Mouse (Mus musculus) hindbrain, embryonic 12.5 days (tissue): ENCODE measurements around the gene Arhgef16. TPM values are rescaled to one million over a fixed set of nuclear protein-coding genes. Genes with fewer than 3 reads are reported as not detected.
A peak's percentile ranks its signal among the peaks of the same experiment; 100 is the strongest.

Source experiments
- ATAC-seq: fragments of 200-750 bp; cut with Nextera tagmentation; 2 replicates; pipeline ENCODE4 v1.8.0; 2017; ENCODE audit warnings: moderate TSS enrichment; ENCODE audit not compliant: low FRiP score
- H3K27ac ChIP-seq: fragments of 300-500 bp; sonication (generic); 2 replicates; pipeline ENCODE4 v1.5.1; 2016; ENCODE audit warnings: mild to moderate bottlenecking
- H3K27me3 ChIP-seq: fragments of 300-500 bp; sonication (generic); 2 replicates; pipeline ENCODE4 v1.6.1; 2016; ENCODE audit warnings: mild to moderate bottlenecking
- H3K36me3 ChIP-seq: fragments of 300-500 bp; sonication (generic); 2 replicates; pipeline ENCODE4 v1.6.1; 2016; ENCODE audit warnings: mild to moderate bottlenecking
- H3K4me1 ChIP-seq: fragments of 300-500 bp; sonication (generic); 2 replicates; pipeline ENCODE4 v1.6.1; 2016
- H3K4me2 ChIP-seq: fragments of 300-500 bp; sonication (generic); replicated peaks from 2 replicates; pipeline ENCODE4 v1.6.1; 2016; ENCODE audit warnings: mild to moderate bottlenecking
- H3K4me3 ChIP-seq: fragments of 300-500 bp; sonication (generic); 2 replicates; pipeline ENCODE4 v1.5.1; 2016; ENCODE audit warnings: mild to moderate bottlenecking
- H3K9ac ChIP-seq: fragments of 300-500 bp; sonication (generic); 2 replicates; pipeline ENCODE4 v1.6.1; 2016; ENCODE audit warnings: mild to moderate bottlenecking, moderate library complexity
- H3K9me3 ChIP-seq: fragments of 300-500 bp; sonication (generic); replicated peaks from 2 replicates; pipeline ENCODE4 v1.6.1; 2016; ENCODE audit warnings: mild to moderate bottlenecking
- WGBS: fragments of 180-500 bp; shearing (Covaris S2); methylation state at CpG from one replicate; pipeline ENCODE4 v1.1.7; 2016; 5-methylcytosine and 5-hydroxymethylcytosine counted together
- polyA plus RNA-seq: library from polyadenylated mRNA; unstranded; fragments of >200 nt; fragmentation: Nextera tagmentation; extraction: Ambion mirVana; gene quantifications from 2 replicates; pipeline ENCODE4 v1.2.1, GENCODE M21; 2016

The Arhgef16 gene
- polyA plus RNA-seq, 1 experiment from 2014 or later = 4.1 TPM

GRCm38 (mm10) chr4:154240608-154241007 lies 60.9 kb downstream of the Arhgef16 start:
- no peak overlapping the region for H3K4me2 ChIP-seq
- 73% methylated on average over 11 of the region's 11 CpGs for WGBS
- no peaks in the 10 kb centered on the region for H3K27me3 ChIP-seq
- no peak overlapping the region for H3K4me3 ChIP-seq
- H3K9ac ChIP-seq = no peak overlapping the region
- H3K27ac ChIP-seq = no peak overlapping the region
- peaks cover 19% of the 10 kb centered on the region for H3K4me1 ChIP-seq
- H3K9me3 ChIP-seq = no peaks in the 10 kb centered on the region
- no peaks in the 10 kb centered on the region for H3K36me3 ChIP-seq
- no peak for ATAC-seq

- Histone ChIP-seq H3K36me3 (no peaks in the 10 kb centered on the region), H3K4me1 (peaks cover 19% of the 10 kb centered on the region), H3K9me3 (no peaks in the 10 kb centered on the region), H3K4me2 (no peak overlapping the region), H3K9ac (no peak overlapping the region), H3K4me3 (no peak overlapping the region), H3K27ac (no peak overlapping the region), H3K27me3 (no peaks in the 10 kb centered on the region)
- WGBS = 90% methylated on average over 8 of the region's 8 CpGs
- ATAC-seq = no peak
Measured at GRCm38 (mm10) chr4:154239199-154239598, 62.3 kb downstream of the Arhgef16 start.

- H3K9ac ChIP-seq = peak overlapping the region; percentile 55
- peaks cover 25% of the 10 kb centered on the region for H3K4me1 ChIP-seq
- peak overlapping the region; percentile 30; the same call in 1 of the 2 replicates for H3K27ac ChIP-seq
- peak overlapping the region; percentile 4 for H3K4me3 ChIP-seq
- 3% methylated on average over 9 of the region's 9 CpGs for WGBS
- H3K9me3 ChIP-seq = no peaks in the 10 kb centered on the region
- H3K27me3 ChIP-seq = no peaks in the 10 kb centered on the region
- H3K36me3 ChIP-seq = no peaks in the 10 kb centered on the region
- ATAC-seq = peak; percentile 58; the same call in 1 of the 2 replicates
- peak overlapping the region; percentile 48 for H3K4me2 ChIP-seq
Measured at GRCm38 (mm10) chr4:154237306-154237705, 64.2 kb downstream of the Arhgef16 start.

GRCm38 (mm10) chr4:154236893-154237292 lies 64.6 kb downstream of the Arhgef16 start:
- Histone ChIP-seq H3K36me3 (no peaks in the 10 kb centered on the region), H3K9ac (peak overlapping the region; percentile 55), H3K4me2 (peak overlapping the region; percentile 48), H3K4me1 (peaks cover 25% of the 10 kb centered on the region), H3K27me3 (no peaks in the 10 kb centered on the region), H3K9me3 (no peaks in the 10 kb centered on the region), H3K4me3 (peak overlapping the region; percentile 4; the same call in 1 of the 2 replicates), H3K27ac (peak overlapping the region; percentile 30)
- WGBS = 10% methylated on average over 10 of the region's 10 CpGs
- peak; percentile 57; the same call in 1 of the 2 replicates for ATAC-seq

- no peak for ATAC-seq
- Histone ChIP-seq H3K4me3 (no peak overlapping the region), H3K9ac (no peak overlapping the region), H3K4me2 (no peak overlapping the region), H3K27me3 (no peaks in the 10 kb centered on the region), H3K4me1 (peaks cover 32% of the 10 kb centered on the region), H3K9me3 (no peaks in the 10 kb centered on the region), H3K36me3 (no peaks in the 10 kb centered on the region), H3K27ac (no peak overlapping the region)
- WGBS = 72% methylated on average over 3 of the region's 3 CpGs
Measured at GRCm38 (mm10) chr4:154236001-154236400, 65.5 kb downstream of the Arhgef16 start.

GRCm38 (mm10) chr4:154232295-154232694 lies 69.2 kb downstream of the Arhgef16 start:
- H3K27ac ChIP-seq = no peak overlapping the region
- H3K4me3 ChIP-seq = no peak overlapping the region
- no peak overlapping the region for H3K4me2 ChIP-seq
- 65% methylated on average over 4 of the region's 4 CpGs for WGBS
- H3K9me3 ChIP-seq = no peaks in the 10 kb centered on the region
- no peaks in the 10 kb centered on the region for H3K36me3 ChIP-seq
- no peaks in the 10 kb centered on the region for H3K27me3 ChIP-seq
- no peak overlapping the region for H3K9ac ChIP-seq
- H3K4me1 ChIP-seq = peaks cover 34% of the 10 kb centered on the region
- no peak for ATAC-seq

- H3K4me1 ChIP-seq = peaks cover 27% of the 10 kb centered on the region
Measured at GRCm38 (mm10) chr4:154231380-154231779, 70.1 kb downstream of the Arhgef16 start.

GRCm38 (mm10) chr4:154229569-154229968 lies 71.9 kb downstream of the Arhgef16 start:
- no peaks in the 10 kb centered on the region for H3K9me3 ChIP-seq
- 94% methylated on average over 9 of the region's 9 CpGs for whole genome bisulfite sequencing
- H3K4me1 ChIP-seq = peaks cover 31% of the 10 kb centered on the region
- no peak overlapping the region for H3K4me2 ChIP-seq
- no peak overlapping the region for H3K27ac ChIP-seq
- no peak for ATAC-seq
- no peak overlapping the region for H3K9ac ChIP-seq
- no peak overlapping the region for H3K4me3 ChIP-seq
- no peaks in the 10 kb centered on the region for H3K27me3 ChIP-seq
- H3K36me3 ChIP-seq = no peaks in the 10 kb centered on the region

More at GRCm38 (mm10) chr4:154231380-154231779, 70.1 kb downstream of the Arhgef16 start:
- no peaks in the 10 kb centered on the region for H3K27me3 ChIP-seq
- no peak overlapping the region for H3K4me3 ChIP-seq
- H3K9me3 ChIP-seq = no peaks in the 10 kb centered on the region
- WGBS = 85% methylated on average over 7 of the region's 7 CpGs
- H3K4me2 ChIP-seq = no peak overlapping the region
- no peak overlapping the region for H3K9ac ChIP-seq
- no peak for ATAC-seq
- H3K27ac ChIP-seq = no peak overlapping the region
- no peaks in the 10 kb centered on the region for H3K36me3 ChIP-seq

Other genes starting within 250 kb of the Arhgef16 start
- 1.7 and 2.4 TPM in 2 replicates for gene Trp73, start 161.5 kb downstream of the Arhgef16 start, polyA plus RNA-seq
- gene Wrap73, start 159.3 kb downstream of the Arhgef16 start, polyA plus RNA-seq = 41.9 and 42.9 TPM in 2 replicates
- gene Tprgl, start 141.0 kb downstream of the Arhgef16 start, polyA plus RNA-seq = 154 and 159 TPM in 2 replicates
- 38.6 and 43.7 TPM in 2 replicates for gene Megf6, start 130.9 kb downstream of the Arhgef16 start, polyA plus RNA-seq
- gene B230104I21Rik, start 34.5 kb upstream of the Arhgef16 start, polyA plus RNA-seq = not detected in 2 replicates